Comparison of ENCODE assay signal across 21 mouse cellular contexts in genomic region chr11:11967519-11967918, GRCm38 (mm10).
A peak's percentile ranks its signal among the peaks of the same experiment; 100 is the strongest.
DNase-seq lines count a peak whose midpoint lies in the region; ATAC-seq and TF ChIP-seq lines count a peak whose summit lies in the region.
"Had no signal": no experiment of that assay in that cellular context is flagged by ENCODE, and none has a peak within 500 bp of the region (broad histone marks: within the 10 kb centered on the region; RNA-seq: fewer than 3 reads in every experiment).

No protein-coding gene starts in this region.

- peaks cover 84% of the 10 kb centered on the region for H3K36me3 ChIP-seq in heart, embryonic 14.5 days (ENCODE audit: control insufficient read depth, insufficient read depth, low read length)
- H3K36me3 ChIP-seq in stomach, embryonic 15.5 days = 0 out of 2 replicates have a peak, but pooled peaks cover 9% of the 10 kb centered on the region
- 0 out of 2 replicates have a peak, but pooled peaks cover 2% of the 10 kb centered on the region for H3K36me3 ChIP-seq in stomach, postnatal 0 days (ENCODE audit: control insufficient read depth, insufficient read depth, low read length)

- H3K4me1 ChIP-seq in heart, embryonic 14.5 days (ENCODE audit: control insufficient read depth in 2 of 2, insufficient read depth in 2 of 2, low read length in 2 of 2) = peaks cover 34 to 63% of the 10 kb centered on the region in 2 experiments
- peaks cover 16% of the 10 kb centered on the region for H3K4me1 ChIP-seq in stomach, embryonic 15.5 days
- no peaks in the 10 kb centered on the region for H3K4me1 ChIP-seq in stomach, postnatal 0 days (replicated peaks; ENCODE audit: control insufficient read depth, insufficient read depth)

- no peak for TF ChIP-seq CTCF in stomach, postnatal 0 days (IDR thresholded peaks at IDR 0.05; ENCODE audit: low read depth)

- no peak overlapping the region for H3K4me3 ChIP-seq in heart, embryonic 14.5 days (ENCODE audit: control insufficient read depth in 1 of 2, insufficient read depth in 1 of 2, low read depth in 1 of 2, low read length in 2 of 2)
- H3K4me3 ChIP-seq in stomach, embryonic 15.5 days (replicated peaks) = no peak overlapping the region
- no peak overlapping the region for H3K4me3 ChIP-seq in stomach, postnatal 0 days (ENCODE audit: low read depth, low read length)
- H3K4me3 ChIP-seq: left cerebral cortex, adult 2 months; liver, embryonic 12.5 days; lung, embryonic 15.5 days; megakaryocyte, embryonic 14.5 days; midbrain, embryonic 13.5 days had no signal

- no peak overlapping the region for H3K4me2 ChIP-seq in heart, embryonic 14.5 days (ENCODE audit: low read length)
- no peak overlapping the region for H3K4me2 ChIP-seq in stomach, embryonic 15.5 days
- no peak overlapping the region for H3K4me2 ChIP-seq in stomach, postnatal 0 days (replicated peaks; ENCODE audit: low read depth)
- H3K4me2 ChIP-seq: hindbrain, embryonic 14.5 days; liver, embryonic 12.5 days; lung, embryonic 15.5 days; midbrain, embryonic 13.5 days had no signal

- ATAC-seq in heart, embryonic 14.5 days (ENCODE audit: insufficient number of reproducible peaks, insufficient read depth, low FRiP score, low read depth) = no peak
- no peak for ATAC-seq in stomach, embryonic 15.5 days (ENCODE audit: insufficient read depth, low FRiP score, low read depth)
- ATAC-seq in stomach, postnatal 0 days (ENCODE audit: low FRiP score, low TSS enrichment) = no peak
- ATAC-seq: CD4-positive, CD25-positive, alpha-beta regulatory T cell, adult 4 months; inflammation-experienced regulatory T-cells, adult 6 months; liver, embryonic 12.5 days; midbrain, embryonic 13.5 days had no signal

- DNase-seq in heart, adult 11 months = peak; percentile 77
- DNase-seq in heart, adult 8-10 months (ENCODE audit: low spot score) = no peak
- no peak for DNase-seq in heart, postnatal 10 days
- no peak for DNase-seq in stomach, postnatal 0 days (ENCODE audit: low spot score)
- no peak for DNase-seq in lung, adult 18-20 months
- DNase-seq: adrenal gland, postnatal 25 days; cerebellum, adult 9-11 months; kidney, adult 8-10 months; kidney, postnatal 10 days; left cerebral cortex, postnatal 4 days; lung, postnatal 36 days had no signal

- no peak overlapping the region for H3K9ac ChIP-seq in heart, embryonic 14.5 days (ENCODE audit: low read length)
- H3K9ac ChIP-seq in stomach, embryonic 15.5 days = no peak overlapping the region
- H3K9ac ChIP-seq in stomach, postnatal 0 days (ENCODE audit: low read length) = no peak overlapping the region
- H3K9ac ChIP-seq: hindbrain, embryonic 14.5 days; liver, embryonic 12.5 days; lung, embryonic 15.5 days; midbrain, embryonic 13.5 days had no signal

- WGBS in heart, embryonic 14.5 days = 85% methylated on average over 8 of the region's 8 CpGs
- 83% methylated on average over 8 of the region's 8 CpGs for WGBS in stomach, embryonic 15.5 days
- WGBS in stomach, postnatal 0 days = 86% methylated on average over 8 of the region's 8 CpGs

- no peaks in the 10 kb centered on the region for H3K9me3 ChIP-seq in heart, embryonic 14.5 days (ENCODE audit: control insufficient read depth, low read length)
- H3K9me3 ChIP-seq in stomach, embryonic 15.5 days = no peaks in the 10 kb centered on the region
- H3K9me3 ChIP-seq in stomach, postnatal 0 days (ENCODE audit: control insufficient read depth, low read length) = no peaks in the 10 kb centered on the region
- H3K9me3 ChIP-seq: liver, embryonic 12.5 days had no signal

- intact Hi-C loops in heart, postnatal 10 days (cut with DNase I) = no loop called here

- peak overlapping the region; percentile 7 to 84; a peak in 2 of 4 replicates for H3K27ac ChIP-seq in heart, embryonic 14.5 days (replicated peaks in 1 of 2; ENCODE audit: control insufficient read depth in 1 of 2, insufficient read depth in 1 of 2, low read depth in 2 of 2, low read length in 2 of 2)
- peak overlapping the region; percentile 86; the same call in 1 of the 2 replicates for H3K27ac ChIP-seq in stomach, embryonic 15.5 days
- no peak overlapping the region for H3K27ac ChIP-seq in stomach, postnatal 0 days (replicated peaks)
- H3K27ac ChIP-seq: hindbrain, embryonic 14.5 days; left cerebral cortex, adult 2 months; liver, embryonic 12.5 days; midbrain, embryonic 13.5 days had no signal

- H3K27me3 ChIP-seq in heart, embryonic 14.5 days (ENCODE audit: control insufficient read depth, insufficient read depth, low read length) = no peaks in the 10 kb centered on the region
- H3K27me3 ChIP-seq in stomach, embryonic 15.5 days (replicated peaks) = no peaks in the 10 kb centered on the region
- H3K27me3 ChIP-seq in stomach, postnatal 0 days (ENCODE audit: control insufficient read depth, insufficient read depth, low read length) = no peaks in the 10 kb centered on the region
- H3K27me3 ChIP-seq: liver, embryonic 12.5 days; lung, embryonic 15.5 days; megakaryocyte, embryonic 14.5 days; midbrain, embryonic 13.5 days had no signal

- no peak for TF ChIP-seq EP300 in stomach, postnatal 0 days (optimal IDR thresholded peaks at IDR 0.05)
